Mouse (Mus musculus): ENCODE measurements at regions not wholly inside any gene's neighbourhood (a gene's known extent, or its start where the extent isn't known, plus 50 kb on each side); places are given as distances from the start of the nearest gene placed in this dataset.

GRCm38 (mm10) chr5:51841763-51842162 is 274.2 kb upstream of the Ppargc1a start:
- Histone ChIP-seq H3K36me3 (no peaks in the 10 kb centered on the region), H3K9me3 (no peaks in the 10 kb centered on the region), H3K4me1 (peaks cover 6% of the 10 kb centered on the region; the same call in 1 of the 2 replicates), H3K27ac (no peak overlapping the region), H3K4me3 (no peak overlapping the region), H3K27me3 (ENCODE audit: insufficient read depth, poor library complexity, severe bottlenecking) (no peaks in the 10 kb centered on the region)
- no peak for DNase-seq (ENCODE audit: low spot score)
- 72% methylated on average over 2 of the region's 2 CpGs for WGBS

- no peak for DNase-seq (ENCODE audit: low spot score)
- Histone ChIP-seq H3K27me3 (ENCODE audit: insufficient read depth, poor library complexity, severe bottlenecking) (no peaks in the 10 kb centered on the region), H3K36me3 (no peaks in the 10 kb centered on the region), H3K27ac (no peak overlapping the region), H3K4me1 (peaks cover 6% of the 10 kb centered on the region; the same call in 1 of the 2 replicates), H3K9me3 (no peaks in the 10 kb centered on the region), H3K4me3 (no peak overlapping the region)
- WGBS: 71% methylated on average over 11 of the region's 11 CpGs
These were observed 273.3 kb upstream of the Ppargc1a start for GRCm38 (mm10) chr5:51840638-51841329.

DNA sequence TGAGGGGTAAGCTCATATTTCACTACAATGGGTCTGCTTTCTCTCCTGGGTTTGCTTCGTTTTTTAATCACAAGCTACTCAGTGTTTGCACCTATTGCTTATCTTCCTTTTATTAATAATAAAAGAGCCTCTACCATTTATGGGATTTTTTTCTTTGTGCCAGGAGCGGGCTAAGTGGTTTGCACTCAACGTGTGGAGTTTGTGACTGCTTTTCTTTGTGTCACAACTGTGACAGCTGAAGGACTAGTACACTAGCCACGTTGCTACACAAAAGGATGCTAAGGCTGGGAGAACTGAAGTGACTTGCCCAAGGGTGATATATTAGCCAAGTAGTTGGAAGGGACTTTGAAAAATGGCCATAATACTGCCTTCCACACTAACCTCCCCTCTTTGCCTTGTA is 271.8 kb upstream of the Ppargc1a start:
- H3K4me3 ChIP-seq: no peak overlapping the region

GRCm38 (mm10) chr5:51830551-51830950 is 263.0 kb upstream of the Ppargc1a start:
- H3K27me3 ChIP-seq (ENCODE audit: insufficient read depth, poor library complexity, severe bottlenecking): no peaks in the 10 kb centered on the region
- WGBS: 62% methylated on average over 6 of the region's 6 CpGs
- no peak for DNase-seq (ENCODE audit: low spot score)
- H3K4me3 ChIP-seq: no peak overlapping the region
- H3K36me3 ChIP-seq: no peaks in the 10 kb centered on the region
- no peaks in the 10 kb centered on the region for H3K9me3 ChIP-seq
- H3K27ac ChIP-seq: no peak overlapping the region
- no peaks in the 10 kb centered on the region for H3K4me1 ChIP-seq

More for the DNA sequence above, 271.8 kb upstream of the Ppargc1a start:
- Histone ChIP-seq H3K9me3 (no peaks in the 10 kb centered on the region), H3K27ac (no peak overlapping the region), H3K36me3 (no peaks in the 10 kb centered on the region), H3K27me3 (ENCODE audit: insufficient read depth, poor library complexity, severe bottlenecking) (no peaks in the 10 kb centered on the region), H3K4me1 (peaks cover 6% of the 10 kb centered on the region; the same call in 1 of the 2 replicates)
- no peak for DNase-seq (ENCODE audit: low spot score)
- 59% methylated on average over 4 of the region's 4 CpGs for WGBS

- 53% methylated on average over 2 of the region's 2 CpGs for WGBS
- no peaks in the 10 kb centered on the region for H3K36me3 ChIP-seq
- DNase-seq (ENCODE audit: low spot score): no peak
- H3K27ac ChIP-seq: no peak overlapping the region
- H3K4me3 ChIP-seq: no peak overlapping the region
- no peaks in the 10 kb centered on the region for H3K4me1 ChIP-seq
- H3K9me3 ChIP-seq: no peaks in the 10 kb centered on the region
- no peaks in the 10 kb centered on the region for H3K27me3 ChIP-seq (ENCODE audit: insufficient read depth, poor library complexity, severe bottlenecking)
These were observed 262.5 kb upstream of the Ppargc1a start for GRCm38 (mm10) chr5:51830015-51830414.

DNA sequence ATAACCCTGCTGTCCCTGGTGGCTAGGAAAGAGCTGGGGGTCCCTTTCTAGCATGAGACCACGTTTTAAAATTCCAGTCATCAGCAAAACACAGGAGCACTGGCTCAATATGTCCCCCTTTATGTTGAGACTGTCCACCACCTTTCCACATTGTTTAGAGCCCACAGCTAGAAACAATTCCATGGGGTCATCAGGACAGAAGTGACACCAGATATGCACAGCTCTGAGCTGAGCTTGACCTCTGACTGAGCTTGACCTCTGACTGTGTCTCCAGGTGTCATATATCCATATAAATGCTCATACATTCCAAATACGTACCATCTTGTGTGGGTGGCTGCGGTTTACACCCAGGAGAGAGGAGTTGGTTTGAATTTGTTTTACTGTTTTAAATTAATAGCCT is 262.1 kb upstream of the Ppargc1a start:
- Histone ChIP-seq H3K4me3 (no peak overlapping the region), H3K27me3 (ENCODE audit: insufficient read depth, poor library complexity, severe bottlenecking) (no peaks in the 10 kb centered on the region), H3K9me3 (no peaks in the 10 kb centered on the region), H3K36me3 (no peaks in the 10 kb centered on the region), H3K4me1 (no peaks in the 10 kb centered on the region), H3K27ac (no peak overlapping the region)
- WGBS: 70% methylated on average over 3 of the region's 3 CpGs
- no peak for DNase-seq (ENCODE audit: low spot score)

- 79% methylated on average over 5 of the region's 5 CpGs for WGBS
- Histone ChIP-seq H3K4me1 (no peaks in the 10 kb centered on the region), H3K36me3 (no peaks in the 10 kb centered on the region), H3K27me3 (ENCODE audit: insufficient read depth, poor library complexity, severe bottlenecking) (no peaks in the 10 kb centered on the region), H3K9me3 (no peaks in the 10 kb centered on the region), H3K4me3 (no peak overlapping the region), H3K27ac (no peak overlapping the region)
- DNase-seq (ENCODE audit: low spot score): no peak
These were observed 261.5 kb upstream of the Ppargc1a start for GRCm38 (mm10) chr5:51829020-51829419.

GRCm38 (mm10) chr5:51826269-51826668 is 258.7 kb upstream of the Ppargc1a start:
- Histone ChIP-seq H3K9me3 (no peaks in the 10 kb centered on the region), H3K27ac (no peak overlapping the region), H3K4me1 (no peaks in the 10 kb centered on the region), H3K27me3 (ENCODE audit: insufficient read depth, poor library complexity, severe bottlenecking) (no peaks in the 10 kb centered on the region), H3K4me3 (no peak overlapping the region), H3K36me3 (no peaks in the 10 kb centered on the region)
- WGBS: 73% methylated on average over 1 of the region's 1 CpGs
- DNase-seq (ENCODE audit: low spot score): no peak

DNA sequence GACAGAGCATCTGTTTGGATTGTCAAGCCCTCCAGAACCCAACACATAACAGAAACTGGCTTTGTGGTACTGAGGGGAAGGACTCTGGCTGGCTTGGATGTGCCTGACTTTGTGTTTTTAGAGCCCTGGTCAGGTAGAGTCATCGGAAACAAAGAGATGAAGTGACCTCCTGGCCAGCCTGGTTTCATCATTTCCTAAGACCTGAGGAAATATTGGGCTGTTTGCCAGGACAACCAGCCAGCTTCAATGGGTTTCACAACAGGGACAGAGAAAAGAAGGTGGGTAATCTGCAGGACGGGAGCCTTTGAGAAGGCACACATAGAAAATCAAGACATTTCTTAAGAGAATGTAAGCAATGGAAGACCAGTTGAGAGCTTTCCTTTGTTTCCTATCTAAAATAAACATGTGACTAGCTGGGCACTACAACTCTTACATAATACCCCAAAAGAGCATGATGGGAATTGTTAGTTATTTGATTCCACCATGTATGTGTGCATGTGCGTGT is 258.1 kb upstream of the Ppargc1a start:
- no peaks in the 10 kb centered on the region for H3K4me1 ChIP-seq
- 87% methylated on average over 3 of the region's 3 CpGs for whole genome bisulfite sequencing
- no peaks in the 10 kb centered on the region for H3K9me3 ChIP-seq
- H3K4me3 ChIP-seq: no peak overlapping the region
- DNase-seq (ENCODE audit: low spot score): no peak
- no peaks in the 10 kb centered on the region for H3K36me3 ChIP-seq
- no peak overlapping the region for H3K27ac ChIP-seq
- no peaks in the 10 kb centered on the region for H3K27me3 ChIP-seq (ENCODE audit: insufficient read depth, poor library complexity, severe bottlenecking)

DNA sequence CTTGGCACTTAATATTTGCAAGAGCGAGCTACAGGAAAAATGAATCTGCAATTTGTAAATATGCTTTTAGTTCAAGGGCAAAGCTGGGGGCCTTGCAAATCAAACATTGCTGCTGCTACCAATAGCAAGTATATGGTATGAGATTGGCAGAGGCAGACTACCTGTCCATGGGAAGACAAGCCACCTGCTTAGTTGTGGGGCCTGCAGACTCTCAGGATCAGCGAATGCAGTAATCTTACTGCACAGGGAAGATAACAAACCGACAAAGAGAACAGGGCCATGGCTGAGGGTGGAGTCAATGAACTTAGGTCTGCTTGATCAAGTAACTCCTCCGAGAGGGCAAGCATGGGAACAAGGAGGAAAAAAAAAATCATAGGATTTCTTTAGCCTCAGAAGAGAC is 257.2 kb upstream of the Ppargc1a start:
- Histone ChIP-seq H3K4me3 (no peak overlapping the region), H3K4me1 (no peaks in the 10 kb centered on the region), H3K27ac (no peak overlapping the region), H3K9me3 (no peaks in the 10 kb centered on the region), H3K27me3 (ENCODE audit: insufficient read depth, poor library complexity, severe bottlenecking) (no peaks in the 10 kb centered on the region), H3K36me3 (no peaks in the 10 kb centered on the region)
- 61% methylated on average over 4 of the region's 4 CpGs for WGBS
- DNase-seq (ENCODE audit: low spot score): no peak

DNA sequence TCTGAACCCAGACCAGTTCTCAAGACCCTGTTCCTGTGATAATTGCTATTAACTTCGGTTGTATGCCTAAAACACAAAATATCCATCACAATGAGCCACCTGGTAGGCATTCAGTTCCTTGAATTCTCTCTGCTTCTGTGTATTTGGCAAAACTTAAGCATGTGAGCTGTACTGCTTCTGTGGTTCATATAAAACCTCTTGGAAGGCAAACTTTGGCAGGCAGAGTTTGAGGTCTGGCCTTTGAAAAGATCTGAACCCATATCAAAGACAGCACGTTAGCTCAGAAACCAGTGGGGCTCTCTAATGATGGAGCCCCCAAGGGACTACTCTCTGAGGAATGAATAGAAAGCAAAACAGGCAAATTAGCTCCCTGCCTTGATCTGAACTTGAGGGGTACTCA is 256.1 kb upstream of the Ppargc1a start:
- no peaks in the 10 kb centered on the region for H3K9me3 ChIP-seq
- no peaks in the 10 kb centered on the region for H3K27me3 ChIP-seq (ENCODE audit: insufficient read depth, poor library complexity, severe bottlenecking)
- no peaks in the 10 kb centered on the region for H3K36me3 ChIP-seq
- no peak overlapping the region for H3K4me3 ChIP-seq
- no peaks in the 10 kb centered on the region for H3K4me1 ChIP-seq
- no peak for DNase-seq (ENCODE audit: low spot score)
- H3K27ac ChIP-seq: no peak overlapping the region
- 85% methylated on average over 2 of the region's 2 CpGs for WGBS

DNA sequence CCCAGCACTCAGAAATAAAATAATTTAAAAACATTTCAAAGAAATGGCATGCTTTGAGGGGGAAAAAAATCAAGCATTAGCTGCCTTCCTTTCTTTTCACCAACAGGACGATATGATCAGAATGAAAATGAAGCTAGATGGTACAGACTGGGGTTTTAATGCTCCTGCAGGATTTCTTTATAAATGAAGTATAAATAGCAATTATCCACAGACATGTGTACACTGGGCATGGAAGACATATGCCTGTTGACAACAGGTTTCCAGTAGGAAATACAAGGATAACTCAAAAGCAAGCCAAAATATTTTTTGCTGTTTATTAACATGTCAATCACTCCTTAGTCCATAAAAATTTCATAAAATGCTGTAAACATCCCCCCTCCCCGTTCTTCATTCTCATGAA is 248.7 kb upstream of the Ppargc1a start:
- DNase-seq (ENCODE audit: low spot score): no peak
- 79% methylated on average over 2 of the region's 2 CpGs for WGBS
- Histone ChIP-seq H3K27ac (no peak overlapping the region), H3K36me3 (no peaks in the 10 kb centered on the region), H3K27me3 (ENCODE audit: insufficient read depth, poor library complexity, severe bottlenecking) (no peaks in the 10 kb centered on the region), H3K4me3 (no peak overlapping the region), H3K4me1 (no peaks in the 10 kb centered on the region), H3K9me3 (no peaks in the 10 kb centered on the region)

DNA sequence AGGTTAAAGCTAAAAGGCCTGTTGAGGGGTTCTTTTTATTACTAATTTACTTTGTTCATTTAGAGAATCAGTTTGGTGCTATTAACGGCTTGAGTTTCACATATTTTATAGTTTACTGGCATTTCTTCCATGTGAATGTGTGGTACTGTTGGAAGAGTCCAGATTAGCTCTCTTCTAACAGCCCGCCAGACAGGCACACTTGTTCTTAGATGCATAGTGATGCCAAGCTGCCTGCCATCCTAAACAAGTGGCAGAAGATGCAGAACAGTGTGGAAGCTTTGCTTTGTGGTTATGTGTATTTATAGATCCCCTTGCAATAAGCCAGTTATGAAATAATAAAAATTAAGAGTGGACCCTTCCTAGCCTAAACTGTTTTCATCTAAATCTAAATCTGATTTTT is 244.2 kb upstream of the Ppargc1a start:
- H3K9me3 ChIP-seq: no peaks in the 10 kb centered on the region
- no peaks in the 10 kb centered on the region for H3K27me3 ChIP-seq (ENCODE audit: insufficient read depth, poor library complexity, severe bottlenecking)
- H3K4me1 ChIP-seq: no peaks in the 10 kb centered on the region
- no peak for DNase-seq (ENCODE audit: low spot score)
- no peak overlapping the region for H3K4me3 ChIP-seq
- WGBS: 86% methylated on average over 2 of the region's 2 CpGs
- no peak overlapping the region for H3K27ac ChIP-seq
- no peaks in the 10 kb centered on the region for H3K36me3 ChIP-seq

DNA sequence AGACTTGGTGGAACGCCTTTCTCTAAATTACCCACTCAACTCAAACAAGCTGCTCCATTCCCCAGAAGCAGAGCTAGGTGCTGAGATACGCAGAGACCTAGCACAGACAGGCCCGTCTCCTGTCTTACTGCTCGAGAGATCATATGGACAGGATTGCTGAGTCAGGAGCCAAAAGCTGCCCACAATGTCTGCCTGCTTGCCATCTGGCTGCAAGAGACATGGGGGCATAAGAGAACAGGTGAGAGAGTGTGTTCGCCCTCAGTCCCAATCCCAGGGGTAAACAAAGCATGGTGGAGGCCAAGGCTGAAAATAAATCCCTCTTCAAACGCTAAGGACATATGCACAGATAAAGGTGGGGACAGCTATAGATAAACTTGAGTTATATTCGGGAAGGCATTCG is 234.0 kb upstream of the Ppargc1a start:
- DNase-seq (ENCODE audit: low spot score): no peak
- Histone ChIP-seq H3K4me1 (peaks cover 13% of the 10 kb centered on the region; the same call in 1 of the 2 replicates), H3K9me3 (no peaks in the 10 kb centered on the region), H3K27me3 (ENCODE audit: insufficient read depth, poor library complexity, severe bottlenecking) (no peaks in the 10 kb centered on the region), H3K4me3 (no peak overlapping the region), H3K27ac (no peak overlapping the region), H3K36me3 (no peaks in the 10 kb centered on the region)
- WGBS: 54% methylated on average over 8 of the region's 8 CpGs

Data from heart, embryonic 10.5 days (tissue).